Mouse (Mus musculus) C2C12 (cell line): ENCODE measurements around the gene Olfr437.

Experiments used
- CEBPB ChIP-seq: IDR thresholded peaks from one replicate; pipeline ENCODE4 v1.6.1; 2011; ENCODE audit warnings: low read depth, mild to moderate bottlenecking, control low read depth, moderate library complexity
- CTCF ChIP-seq: IDR thresholded peaks from one replicate; pipeline ENCODE4 v1.5.1; 2011; ENCODE audit not compliant: control insufficient read depth, insufficient read depth, insufficient read length
- FOSL1 ChIP-seq: IDR thresholded peaks from one replicate; pipeline ENCODE4 v1.8.0; 2011; ENCODE audit warnings: mild to moderate bottlenecking, low read length; ENCODE audit not compliant: poor library complexity, insufficient read depth, severe bottlenecking
- MAX ChIP-seq: IDR thresholded peaks from one replicate; pipeline ENCODE4 v1.6.1; 2011; ENCODE audit warnings: mild to moderate bottlenecking, control low read depth
- MYOD1 ChIP-seq: IDR thresholded peaks from one replicate; pipeline ENCODE4 v1.6.1; 2011; ENCODE audit warnings: low read depth; ENCODE audit not compliant: control insufficient read depth, insufficient read length
- MYOG ChIP-seq: IDR thresholded peaks from one replicate; pipeline ENCODE4 v1.6.1; 2011; ENCODE audit not compliant: control insufficient read depth, insufficient read length; ENCODE audit errors: extremely low read depth
- USF1 ChIP-seq: IDR thresholded peaks from one replicate; pipeline ENCODE4 v1.6.1; 2011; ENCODE audit warnings: low read depth, mild to moderate bottlenecking, control low read depth, moderate library complexity

- TF ChIP-seq CTCF (no peak), MYOG (no peak), USF1 (no peak), MYOD1 (no peak), CEBPB (no peak), FOSL1 (no peak), MAX (no peak)
Observed at GRCm38 (mm10) chr6:43196781-43197180, 33.7 kb downstream of the Olfr437 start, which contains the start of gene Olfr435.
